Mouse (Mus musculus) C2C12 (cell line): ENCODE results near the gene A430005L14Rik.

Experiments used
- CTCF ChIP-seq: IDR thresholded peaks from one replicate; pipeline ENCODE4 v1.5.1; 2011; ENCODE audit not compliant: control insufficient read depth, insufficient read depth, insufficient read length
- FOSL1 ChIP-seq: IDR thresholded peaks from one replicate; pipeline ENCODE4 v1.8.0; 2011; ENCODE audit warnings: mild to moderate bottlenecking, low read length; ENCODE audit not compliant: poor library complexity, insufficient read depth, severe bottlenecking
- MAX ChIP-seq: IDR thresholded peaks from one replicate; pipeline ENCODE4 v1.6.1; 2011; ENCODE audit warnings: mild to moderate bottlenecking, control low read depth
- MYOD1 ChIP-seq: IDR thresholded peaks from one replicate; pipeline ENCODE4 v1.6.1; 2011; ENCODE audit warnings: low read depth; ENCODE audit not compliant: control insufficient read depth, insufficient read length
- MYOG ChIP-seq: IDR thresholded peaks from one replicate; pipeline ENCODE4 v1.6.1; 2011; ENCODE audit not compliant: control insufficient read depth, insufficient read length; ENCODE audit errors: extremely low read depth
- USF1 ChIP-seq: IDR thresholded peaks from one replicate; pipeline ENCODE4 v1.6.1; 2011; ENCODE audit warnings: low read depth, mild to moderate bottlenecking, control low read depth, moderate library complexity

GRCm38 (mm10) chr4:154007759-154008158, 50.7 kb downstream of the A430005L14Rik start:
- TF ChIP-seq CTCF: no peak
- no peak for TF ChIP-seq USF1
- no peak for TF ChIP-seq MYOD1
- no peak for TF ChIP-seq MAX
- no peak for TF ChIP-seq MYOG
- no peak for TF ChIP-seq FOSL1
